Mouse (Mus musculus) heart, adult 2 months (tissue): Measurements from ENCODE around the gene Apba1.

ENCODE experiments used
- CTCF ChIP-seq: fragments of 200-600 bp; IDR thresholded peaks from 2 replicates; pipeline ENCODE4 v1.8.1; 2022; ENCODE audit warnings: antibody characterized with exemption, mild to moderate bottlenecking, moderate library complexity
- EP300 ChIP-seq: fragments of 200-500 bp; IDR thresholded peaks from 2 replicates; pipeline ENCODE4 v1.6.1; 2011; ENCODE audit warnings: low read depth, low read length, control low read depth; ENCODE audit not compliant: insufficient read depth
- POLR2A ChIP-seq: fragments of 200-500 bp; IDR thresholded peaks from 2 replicates; pipeline ENCODE4 v1.6.1; 2011; ENCODE audit warnings: mild to moderate bottlenecking, low read depth, low read length, control low read depth; ENCODE audit not compliant: insufficient read depth

GRCm38 (mm10) chr19:23826251-23826650, 67.6 kb downstream of the Apba1 start:
- TF ChIP-seq CTCF, result no peak
- no peak for TF ChIP-seq EP300
- TF ChIP-seq POLR2A, result no peak
